Mouse (Mus musculus) embryonic fibroblast, embryonic 13.5 days (primary cell): ENCODE measurements at regions not wholly inside any gene's neighbourhood (a gene's known extent, or its start where the extent isn't known, plus 50 kb on each side); places are given as distances from the start of the nearest gene placed in this dataset.

Source experiments
- CTCF ChIP-seq: IDR thresholded peaks from 2 replicates; pipeline ENCODE4 v1.5.1; 2011; ENCODE audit warnings: mild to moderate bottlenecking, control low read depth, low read length, moderate library complexity, borderline replicate concordance; ENCODE audit not compliant: insufficient read depth
- POLR2A ChIP-seq: IDR thresholded peaks from 2 replicates; pipeline ENCODE4 v1.6.1; 2011; ENCODE audit warnings: low read depth, mild to moderate bottlenecking, control low read depth, low read length, moderate library complexity

- TF ChIP-seq POLR2A, result no peak
- no peak for TF ChIP-seq CTCF
These were observed 184.5 kb upstream of the Adgrl2 start for GRCm38 (mm10) chr3:149174689-149175390.
